Mouse (Mus musculus) layer of hippocampus, adult 9-10 months (tissue): ENCODE results near the gene Ralgps2.

Experiments
- DNase-seq: peaks from one replicate; pipeline ENCODE4 v3.0.0; 2022; ENCODE audit warnings: low spot score

Gene Ralgps2

DNA sequence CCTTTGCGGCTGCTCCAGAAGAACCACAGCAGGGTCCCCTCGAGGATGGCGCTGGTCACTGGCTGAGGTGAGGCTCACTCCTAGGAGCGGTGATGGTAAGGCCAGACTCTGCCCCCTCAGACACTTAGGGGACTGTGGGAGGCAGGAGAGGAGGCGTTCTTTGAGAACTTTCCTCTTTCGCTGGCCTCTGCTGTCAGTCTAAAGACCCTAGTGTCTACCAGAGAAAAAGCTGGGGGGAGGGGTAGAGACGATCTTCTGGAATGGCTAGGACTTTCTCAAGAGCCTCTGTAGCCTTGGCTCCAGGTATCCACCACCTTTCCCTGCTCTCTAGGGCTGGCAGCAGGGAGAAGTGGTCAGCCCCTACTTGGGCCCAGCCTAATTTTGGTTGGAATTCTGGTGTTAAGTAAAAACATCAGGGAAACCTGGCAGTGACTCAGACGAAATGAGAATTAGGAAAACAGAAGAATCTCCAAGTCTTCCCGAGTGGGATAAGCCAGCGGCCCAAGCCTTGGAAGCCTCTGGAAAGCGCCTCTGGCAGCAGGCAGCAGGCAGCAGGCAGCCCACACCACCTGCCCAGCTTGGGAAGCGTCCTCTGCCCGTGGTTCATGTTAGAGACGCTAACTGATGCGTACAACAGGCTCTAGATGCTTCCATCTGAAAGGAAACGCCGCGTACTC lies 169.7 kb downstream of the Ralgps2 start:
- DNase-seq, result no peak

DNA sequence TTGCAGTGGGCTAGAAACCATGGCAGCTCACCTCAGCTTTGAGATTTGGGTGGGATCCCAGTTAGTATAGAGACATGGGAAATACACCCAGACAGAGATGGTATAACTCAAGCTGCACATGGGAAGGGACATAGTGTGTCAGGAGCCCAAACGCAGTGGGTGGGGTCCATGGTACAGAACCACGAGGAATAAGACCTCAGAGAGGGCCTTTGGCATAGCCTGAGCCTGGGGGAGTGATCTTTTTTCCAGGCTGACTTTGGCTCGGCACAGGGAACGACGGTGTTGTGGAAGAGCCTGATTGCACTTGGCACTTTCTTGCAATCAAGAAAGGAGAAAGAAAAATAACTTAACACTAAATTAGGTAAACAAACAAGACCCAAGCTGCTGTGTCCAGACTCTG lies 170.3 kb downstream of the Ralgps2 start:
- no peak for DNase-seq

DNA sequence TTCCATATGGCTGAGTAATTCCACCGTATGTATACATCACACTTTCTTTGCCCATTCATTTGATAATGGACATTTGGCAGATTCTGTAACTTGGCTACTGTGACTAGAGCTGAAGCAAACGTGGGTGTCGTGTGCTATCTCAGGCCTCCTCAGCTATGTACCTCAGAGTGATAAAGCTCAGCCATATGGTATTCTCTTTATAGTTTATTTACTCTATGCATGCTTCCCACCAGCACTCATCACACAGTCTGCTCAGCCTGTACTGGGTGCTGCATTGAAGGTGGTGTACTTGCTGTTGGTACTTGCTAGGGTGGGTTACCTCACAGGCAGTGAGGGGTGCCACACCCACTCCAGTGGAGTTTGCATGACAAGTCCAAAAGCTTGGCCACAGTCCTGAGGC lies 174.1 kb downstream of the Ralgps2 start:
- no peak for DNase-seq

DNA sequence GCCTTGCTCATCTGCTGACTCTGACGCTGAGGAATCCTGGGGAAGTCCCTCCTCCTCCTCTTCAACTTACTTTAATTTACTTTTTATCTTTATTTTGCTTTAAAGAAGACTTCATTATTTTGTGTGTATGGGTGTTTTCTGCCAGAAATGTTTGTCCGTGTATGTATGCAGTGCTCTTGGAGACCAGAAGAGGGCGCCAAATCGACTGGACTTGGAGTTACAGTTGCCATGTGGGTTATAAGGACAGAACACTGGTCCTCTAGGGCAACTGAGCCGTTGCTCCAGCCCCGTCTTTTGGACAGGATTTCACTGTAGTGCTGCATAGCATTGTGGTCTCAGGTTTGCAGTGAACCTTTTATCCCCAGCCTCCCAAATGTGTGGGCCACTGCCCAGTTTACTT lies 174.8 kb downstream of the Ralgps2 start:
- no peak for DNase-seq

DNA sequence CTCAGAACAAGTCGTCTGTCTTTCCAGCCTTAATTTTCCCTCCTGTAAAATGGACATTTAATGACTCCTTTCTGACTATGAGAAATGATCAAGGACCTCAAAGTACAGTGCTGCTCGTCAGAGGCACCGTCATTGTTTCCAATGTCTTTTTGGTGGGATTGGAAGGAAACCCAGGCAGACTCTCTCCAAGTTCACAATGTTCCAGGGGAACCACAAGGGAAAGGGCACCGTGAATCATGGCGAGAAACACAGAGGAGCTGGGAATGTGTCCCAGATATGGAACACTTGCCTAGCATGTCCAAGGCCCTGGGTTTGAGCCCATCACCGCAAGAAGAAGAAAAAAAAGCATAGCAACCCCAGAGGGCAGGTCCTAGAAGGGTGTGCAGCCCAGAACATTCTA lies 176.1 kb downstream of the Ralgps2 start:
- DNase-seq, result no peak

DNA sequence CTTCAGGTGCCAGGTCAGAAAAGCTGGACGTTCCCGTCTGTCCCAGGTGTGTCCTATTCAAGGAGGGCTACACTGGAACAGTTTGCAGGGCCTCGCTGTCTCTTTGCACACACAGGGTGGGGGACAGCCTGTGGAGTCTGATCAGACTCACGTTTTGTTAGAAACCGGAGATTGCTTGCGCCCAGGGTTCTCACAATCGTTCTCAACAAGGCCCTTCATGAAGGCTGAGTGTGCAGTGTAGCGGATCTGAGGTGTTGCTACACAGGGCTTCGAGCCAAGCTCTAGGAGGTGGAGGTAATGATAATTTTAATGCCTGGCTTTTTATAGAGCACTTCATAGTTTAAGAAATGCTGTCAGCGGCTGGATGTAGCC lies 178.0 kb downstream of the Ralgps2 start:
- DNase-seq, result no peak

DNA sequence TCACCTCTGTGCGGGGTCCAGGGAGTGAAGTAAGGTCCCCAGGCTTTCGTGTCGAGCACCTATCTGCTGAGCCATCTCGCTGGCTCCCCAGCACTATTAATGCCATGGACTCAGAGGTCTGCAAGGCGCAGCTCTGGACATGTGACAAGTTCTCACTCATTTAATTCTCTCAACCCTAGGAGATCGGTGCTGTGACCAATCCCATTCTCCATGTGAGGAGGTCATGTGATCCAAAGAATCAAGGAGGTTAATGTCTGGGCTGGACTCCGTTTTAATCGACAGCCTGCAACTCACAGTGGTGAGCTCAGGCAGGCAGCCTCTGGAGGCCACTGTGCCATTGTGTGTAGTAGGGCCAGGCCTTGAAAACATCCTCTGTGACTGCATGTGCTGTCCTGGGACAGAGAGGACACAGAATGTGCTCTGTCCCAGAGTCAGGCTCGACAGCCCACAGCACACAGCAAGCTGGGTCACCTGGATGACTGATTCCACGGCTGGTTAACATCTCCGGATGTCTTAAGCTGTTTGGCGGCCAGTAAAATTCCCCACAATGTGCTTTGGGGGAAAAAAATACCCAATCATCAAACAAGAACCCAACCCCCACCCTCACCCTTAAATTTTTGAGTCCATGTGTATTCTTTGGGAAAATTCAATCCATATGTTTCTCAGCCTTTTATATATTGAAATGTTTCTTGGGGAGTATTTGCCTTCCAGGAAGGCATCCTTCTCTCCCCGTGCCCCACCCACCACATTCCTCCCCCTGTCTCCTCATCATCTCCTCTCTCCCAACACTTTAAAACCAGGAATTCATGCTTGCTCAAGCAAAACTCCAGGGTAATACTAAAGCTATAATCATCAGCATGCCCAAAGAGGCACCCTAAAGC lies 178.6 kb downstream of the Ralgps2 start:
- no peak for DNase-seq

DNA sequence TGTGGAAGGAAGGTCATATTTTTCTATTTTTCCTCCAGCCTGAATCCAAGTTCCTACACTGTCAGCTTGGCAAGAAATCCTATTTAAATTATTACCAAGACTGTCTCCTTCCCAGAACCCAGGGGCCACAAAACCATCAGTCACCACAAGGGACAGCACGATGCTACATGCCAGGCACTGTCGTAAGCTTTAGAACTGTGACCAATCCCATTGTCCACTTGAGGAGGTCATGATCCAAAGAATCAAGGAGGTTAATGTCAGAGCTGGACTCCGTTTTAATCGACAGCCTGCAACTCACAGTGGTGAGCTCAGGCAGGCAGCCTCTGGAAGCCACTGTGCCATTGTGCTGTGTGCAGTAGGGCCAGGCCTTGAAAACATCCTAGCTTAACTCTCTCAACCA lies 181.1 kb downstream of the Ralgps2 start:
- no peak for DNase-seq

DNA sequence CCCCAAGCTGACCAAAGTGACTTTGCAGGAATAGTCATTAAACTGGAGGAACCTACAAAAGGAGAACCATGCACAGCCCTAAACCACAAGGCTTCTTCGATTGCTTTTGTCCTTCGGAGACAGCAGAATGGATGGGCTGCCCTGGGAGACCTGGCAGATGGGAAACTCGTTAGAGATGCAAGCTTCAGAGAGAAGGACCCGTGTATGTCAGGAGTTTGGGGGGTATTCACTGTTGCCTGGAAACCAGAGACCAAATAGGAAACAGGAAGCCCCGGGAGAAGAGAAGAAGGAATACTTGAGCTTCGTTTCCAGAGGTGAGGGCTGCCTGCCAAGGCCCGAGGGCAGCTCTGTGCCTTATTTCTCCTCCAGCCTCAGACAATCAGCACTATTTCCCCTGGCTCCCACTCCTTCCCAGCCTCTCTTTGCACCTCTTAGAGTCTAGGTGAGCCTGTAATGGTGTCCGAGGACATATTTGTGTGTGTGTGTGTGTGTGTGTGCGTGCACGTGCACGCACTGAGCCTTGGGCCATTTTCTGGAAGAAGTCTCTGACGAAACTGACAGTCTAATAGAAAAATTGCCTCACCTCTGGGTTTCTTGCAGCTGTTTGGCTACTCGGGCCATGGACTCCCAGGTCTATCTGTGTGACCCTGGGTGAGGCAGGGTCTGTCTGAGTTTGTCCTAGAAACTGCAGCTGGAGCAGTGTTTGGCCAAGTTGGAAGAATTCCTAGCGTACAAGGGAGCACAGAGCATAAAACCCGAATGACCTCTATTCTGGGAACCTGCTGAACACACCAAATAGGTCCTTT lies 184.6 kb downstream of the Ralgps2 start:
- DNase-seq, result no peak
